Mouse (Mus musculus): Measurements from ENCODE around the gene Brat1.

Gene Brat1

DNA sequence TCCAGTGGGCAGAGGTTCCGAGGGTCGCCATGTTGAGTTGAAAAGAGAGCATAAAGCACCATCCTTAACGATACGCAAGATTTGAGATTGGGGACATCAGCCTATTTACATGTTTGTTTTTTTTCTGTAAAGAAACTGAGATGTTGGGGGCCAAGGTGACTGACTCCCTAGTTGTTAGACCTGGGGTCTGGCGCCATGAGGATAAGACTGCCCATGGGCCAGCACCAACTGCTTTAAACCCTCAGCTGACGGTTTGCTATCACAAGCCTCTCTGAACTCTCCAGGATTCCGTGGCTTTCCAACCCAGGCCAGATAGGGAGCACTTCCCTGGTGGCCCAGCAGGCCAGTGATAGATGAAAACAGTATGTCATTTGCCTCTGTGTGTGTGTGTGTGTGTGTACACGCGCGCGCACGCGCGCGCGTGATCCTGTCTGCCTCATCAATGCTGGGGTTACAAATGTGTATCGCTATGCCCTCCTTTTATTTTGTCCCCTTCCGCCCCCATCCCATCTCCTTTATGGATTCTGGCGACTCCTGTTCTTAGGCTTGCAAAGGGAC, 2.1 kb upstream of the Brat1 start:
- DNase-seq, result peak; percentile 62

DNA sequence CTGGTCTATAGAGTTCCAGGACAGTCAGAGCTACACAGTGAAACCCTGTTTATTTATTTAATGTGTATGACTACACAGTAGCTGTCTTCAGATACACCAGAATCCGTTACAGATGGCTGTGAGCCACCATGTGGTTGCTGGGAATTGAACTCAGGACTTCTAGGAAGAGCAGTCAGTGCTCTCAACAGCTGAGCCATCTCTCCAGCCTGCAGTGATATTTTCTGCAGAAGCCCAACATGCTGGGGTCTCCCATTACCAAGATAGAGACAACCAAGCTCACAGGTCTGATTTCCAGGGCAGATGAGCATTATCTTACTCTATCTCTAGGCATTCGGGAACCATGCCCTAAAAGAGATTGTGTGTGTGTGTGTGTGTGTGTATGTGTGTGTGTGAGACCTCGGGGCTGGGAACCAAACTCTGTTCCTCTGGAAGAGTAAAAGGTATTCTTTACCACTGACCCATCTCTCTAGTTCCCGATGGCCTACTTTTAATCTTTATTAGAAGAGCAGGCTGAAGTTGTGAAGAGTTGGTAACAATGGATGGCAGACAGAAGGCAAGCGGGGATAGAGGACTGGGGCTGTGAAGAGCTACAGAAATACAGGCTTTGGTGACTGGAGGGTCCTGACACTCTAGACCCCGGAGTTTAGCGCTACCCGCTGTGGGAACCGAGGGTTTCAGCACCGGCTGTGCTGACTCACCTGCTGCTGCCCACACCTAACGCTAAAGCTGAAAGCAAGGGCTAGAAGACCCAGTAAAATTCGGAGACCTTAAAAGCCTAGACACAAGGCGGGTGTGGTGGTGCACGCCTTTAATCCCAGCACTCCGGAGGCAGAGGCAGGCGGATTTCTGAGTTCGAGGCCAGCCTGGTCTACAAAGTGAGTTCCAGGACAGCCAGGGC, 1.1 kb upstream of the Brat1 start:
- DNase-seq, result peak; percentile 55

DNA sequence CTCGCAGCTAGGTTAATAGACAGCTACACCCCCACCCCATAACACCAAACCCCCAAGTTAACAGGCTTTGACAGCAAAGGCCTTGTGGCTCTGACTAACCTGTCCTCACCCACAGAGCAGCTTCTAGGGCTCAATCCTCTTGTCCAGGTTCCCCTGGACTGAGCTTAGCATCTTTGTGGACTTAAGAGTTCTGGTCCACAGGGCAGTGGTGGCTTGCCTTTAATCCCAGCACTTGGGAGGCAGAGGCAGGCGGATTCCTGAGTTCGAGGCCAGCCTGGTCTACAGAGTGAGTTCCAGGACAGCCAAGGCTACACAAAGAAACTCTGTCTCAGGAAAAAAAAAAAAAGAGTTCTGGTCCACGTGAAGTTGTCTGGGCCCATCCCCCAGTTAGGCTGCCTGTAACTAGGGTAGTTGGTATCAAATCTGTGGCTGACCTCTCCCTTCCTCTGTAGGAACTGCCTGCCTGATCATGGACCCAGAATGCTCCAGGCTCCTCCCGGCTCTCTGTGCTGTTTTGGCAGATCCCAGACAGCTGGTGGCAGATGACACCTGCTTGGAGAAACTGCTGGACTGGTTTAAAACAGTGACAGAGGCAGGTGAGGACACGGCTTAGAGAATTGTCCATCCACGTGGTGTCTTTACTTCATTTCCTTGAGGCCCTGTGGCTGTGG, 825 bp downstream of the Brat1 start:
- no peak for DNase-seq

DNA sequence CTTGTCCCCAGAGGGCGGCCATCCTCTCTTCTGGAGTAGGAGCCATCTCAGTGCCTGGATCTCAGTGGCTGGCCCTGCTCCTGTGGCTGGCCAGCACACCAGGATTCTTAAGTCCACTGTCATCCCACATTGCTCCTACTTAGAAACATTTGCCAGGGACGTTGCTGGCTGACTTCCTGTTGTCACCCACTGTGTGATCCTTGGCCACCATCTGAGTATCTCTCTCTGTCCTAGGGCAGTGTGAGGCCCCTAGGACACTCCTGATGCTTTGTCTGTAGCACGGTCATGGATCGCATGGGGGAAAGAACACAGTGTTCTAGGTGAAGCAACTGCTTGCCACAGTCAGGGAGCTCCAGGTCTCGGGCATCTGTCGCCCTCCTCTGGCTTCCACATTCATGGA, 5.5 kb downstream of the Brat1 start:
- no peak for DNase-seq

DNA sequence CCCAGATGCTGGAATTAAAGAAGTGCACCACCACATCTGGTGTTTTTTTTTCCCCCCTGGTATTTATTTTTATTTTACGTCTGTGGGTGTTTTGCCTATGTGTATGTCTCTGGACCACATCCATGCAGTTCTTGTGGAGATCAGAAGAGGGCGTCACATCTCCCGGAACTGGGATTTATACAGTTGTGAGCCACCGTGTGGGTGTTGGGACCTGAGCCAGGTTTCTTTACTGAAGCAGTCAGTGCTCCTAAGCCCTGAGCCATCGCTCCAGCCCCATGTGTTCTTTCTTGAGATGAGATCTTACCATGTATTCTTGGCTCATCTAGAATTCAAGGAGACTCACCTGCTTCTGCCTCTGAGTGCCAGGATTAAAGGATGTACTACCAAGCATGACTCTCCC, 6.2 kb downstream of the Brat1 start:
- DNase-seq, result no peak

DNA sequence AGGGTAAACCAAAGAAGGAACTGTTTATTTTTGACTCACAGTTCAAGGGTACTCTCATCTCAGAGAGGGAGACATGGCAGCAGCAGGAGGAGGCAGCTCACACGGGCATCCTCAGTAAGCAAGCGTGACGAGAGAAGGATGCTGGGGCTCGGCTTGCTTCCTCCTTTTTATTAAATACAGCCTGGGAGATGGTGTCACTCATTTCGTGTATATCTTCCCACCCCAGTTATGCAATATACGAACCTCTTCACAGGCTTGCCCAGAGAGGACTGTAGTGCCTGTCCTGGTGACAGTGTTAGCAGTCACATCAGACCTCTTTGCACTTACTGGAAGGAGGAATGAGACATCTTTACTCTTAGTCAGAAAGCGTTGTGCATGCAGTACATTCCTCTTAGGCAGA, 16.0 kb downstream of the Brat1 start:
- DNase-seq, result no peak

DNA sequence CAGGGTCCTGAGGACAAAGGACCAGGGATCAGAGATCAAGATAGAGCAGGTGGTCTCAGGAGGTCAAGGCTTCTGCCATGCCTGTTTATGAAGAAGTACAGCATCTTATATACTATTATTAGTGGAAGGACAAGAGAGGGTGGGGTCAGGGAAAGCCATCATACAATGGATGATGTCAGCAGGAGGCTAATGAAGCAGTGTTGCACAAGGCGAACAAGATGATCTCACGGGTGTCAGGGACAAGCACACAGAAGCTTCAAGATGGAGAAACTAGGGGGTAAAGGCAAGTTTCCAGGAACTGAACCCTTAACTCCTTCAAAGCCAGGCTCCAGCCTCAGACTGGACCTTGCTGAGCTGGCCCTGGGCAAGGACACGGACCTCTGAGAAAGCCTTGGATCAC, 17.3 kb downstream of the Brat1 start:
- no peak for DNase-seq

DNA sequence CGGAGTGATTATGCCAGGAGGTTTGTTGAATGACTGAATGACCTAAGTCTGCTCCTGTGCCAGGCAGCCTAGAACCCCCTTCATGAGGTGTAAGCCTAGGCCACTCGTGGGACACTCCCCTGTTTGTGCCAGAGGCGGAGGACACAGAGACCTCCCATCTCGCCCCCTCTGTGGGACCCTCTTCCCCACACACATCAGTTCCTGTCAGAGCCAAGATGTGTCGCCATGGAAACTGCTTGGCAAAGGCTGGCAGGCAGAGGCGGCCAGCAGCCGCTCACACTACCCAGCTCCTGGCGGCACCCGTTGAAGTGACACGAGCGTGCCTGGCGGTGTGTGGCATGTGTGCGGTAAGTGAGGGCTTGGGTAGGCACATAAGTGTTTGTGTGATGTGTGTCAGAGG, 19.0 kb downstream of the Brat1 start, which contains the start of gene Amz1:
Gene Amz1, plus strand, starts transcription at position 306 of the 400 bp plus-strand sequence.
- no peak for DNase-seq

DNA sequence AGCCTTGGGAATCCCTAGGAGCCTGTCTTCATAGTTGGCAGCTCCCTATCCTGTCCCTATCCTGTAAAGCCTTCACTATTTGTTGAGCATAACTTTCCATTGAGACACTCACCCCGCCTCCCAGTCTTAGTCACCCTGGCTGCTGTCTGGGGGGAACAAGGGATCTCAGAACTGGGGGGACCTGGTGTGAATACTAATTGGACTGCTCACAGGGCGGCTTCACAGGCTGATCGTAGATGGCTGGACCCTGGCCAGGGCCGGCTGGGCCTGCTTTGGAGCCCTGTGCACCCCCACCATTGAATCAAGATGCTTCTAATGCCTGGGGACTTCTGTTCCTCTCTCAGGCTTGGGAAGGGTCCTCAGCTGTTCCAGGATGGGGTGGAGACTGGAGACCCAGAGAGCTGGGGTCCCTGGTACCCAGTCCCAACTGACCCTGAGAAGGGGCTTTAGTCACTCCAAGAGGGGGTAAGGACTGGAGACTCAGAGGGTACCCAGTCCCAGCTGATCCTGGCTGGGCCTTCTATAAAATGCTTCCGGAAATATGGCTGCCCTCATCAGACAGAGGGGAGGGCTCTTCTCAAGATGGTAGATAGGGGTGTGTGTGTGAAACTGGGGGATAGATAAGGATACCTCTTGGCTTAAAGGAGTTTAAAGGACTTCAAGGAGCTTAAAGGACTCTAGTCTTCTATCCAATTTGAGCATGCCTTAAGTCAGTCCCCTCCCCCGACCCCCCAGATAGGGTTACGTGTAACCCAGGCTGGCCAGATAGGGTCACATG, 21.4 kb downstream of the Brat1 start:
- no peak for DNase-seq

DNA sequence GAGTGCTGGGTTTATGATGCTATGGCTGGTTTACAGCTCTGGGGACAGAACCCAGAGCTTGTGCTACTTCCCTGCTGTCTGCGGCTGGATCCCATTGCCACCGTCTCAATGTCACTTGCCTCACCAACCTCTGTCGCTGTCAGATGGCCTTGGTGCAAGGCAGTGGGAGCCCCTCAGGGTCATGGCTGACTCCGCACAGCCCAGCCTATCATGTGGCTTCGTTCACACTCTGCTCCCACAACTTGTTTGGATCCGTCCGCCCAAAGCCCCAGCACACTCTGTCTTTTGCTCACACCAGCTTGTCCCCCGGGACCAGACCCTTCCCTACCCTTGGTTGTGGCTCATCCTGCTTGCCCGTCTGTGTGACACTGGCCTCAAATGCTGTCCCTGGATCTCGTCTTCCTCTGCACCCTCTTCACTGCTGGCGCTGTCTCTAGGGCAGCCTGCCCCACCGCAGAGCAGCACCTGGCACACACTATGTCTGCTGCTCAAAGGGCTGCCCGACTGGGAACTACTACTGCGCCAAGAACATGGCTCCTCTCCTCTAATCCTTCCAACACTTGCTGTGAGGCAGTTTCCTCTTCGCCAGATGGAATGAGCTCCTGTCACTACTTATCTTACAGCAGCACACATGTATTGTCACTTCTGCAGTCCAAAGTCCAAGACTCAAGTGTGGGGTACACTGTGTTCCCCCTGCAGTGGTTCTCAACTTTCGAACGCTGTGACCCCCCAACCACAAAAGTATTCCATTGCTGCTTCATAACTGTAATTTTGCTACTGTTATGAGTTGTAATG, 22.3 kb downstream of the Brat1 start:
- DNase-seq, result no peak

DNA sequence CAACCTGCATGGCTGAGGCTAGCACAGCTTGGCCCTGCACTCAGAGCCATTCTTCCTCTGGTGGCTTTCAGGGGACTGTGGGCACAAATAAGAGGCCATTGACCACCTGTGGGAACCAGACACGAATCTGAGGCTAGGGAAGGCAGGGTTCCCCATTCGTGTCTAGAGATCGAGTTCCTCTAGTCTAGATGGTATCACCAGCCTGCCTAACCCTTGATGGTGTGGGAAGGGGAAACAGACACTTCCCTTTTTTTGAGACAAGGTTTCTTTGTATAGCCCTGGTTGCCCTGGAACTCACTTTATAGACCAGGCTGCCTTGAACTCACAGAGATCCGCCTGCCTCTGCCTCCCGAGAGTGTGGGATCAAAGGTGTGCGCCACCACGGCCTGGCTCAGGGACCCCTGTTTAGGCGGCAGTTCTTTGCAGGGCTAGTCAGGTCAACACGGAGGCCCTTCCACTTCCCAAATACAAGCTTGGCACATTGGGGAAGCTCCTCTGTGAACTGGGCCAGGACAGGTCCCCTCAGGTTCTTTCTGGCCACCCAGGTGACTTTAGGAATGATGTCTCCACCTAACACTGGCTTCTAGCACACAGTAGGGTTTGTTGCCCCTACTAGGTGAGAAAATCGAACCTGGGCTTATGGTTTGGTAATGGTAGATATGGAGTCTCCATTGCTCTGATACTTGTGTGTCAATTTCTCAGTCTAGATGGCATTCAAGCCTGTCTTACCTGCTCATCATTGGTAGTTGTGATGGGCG, 26.4 kb downstream of the Brat1 start:
- no peak for DNase-seq

DNA sequence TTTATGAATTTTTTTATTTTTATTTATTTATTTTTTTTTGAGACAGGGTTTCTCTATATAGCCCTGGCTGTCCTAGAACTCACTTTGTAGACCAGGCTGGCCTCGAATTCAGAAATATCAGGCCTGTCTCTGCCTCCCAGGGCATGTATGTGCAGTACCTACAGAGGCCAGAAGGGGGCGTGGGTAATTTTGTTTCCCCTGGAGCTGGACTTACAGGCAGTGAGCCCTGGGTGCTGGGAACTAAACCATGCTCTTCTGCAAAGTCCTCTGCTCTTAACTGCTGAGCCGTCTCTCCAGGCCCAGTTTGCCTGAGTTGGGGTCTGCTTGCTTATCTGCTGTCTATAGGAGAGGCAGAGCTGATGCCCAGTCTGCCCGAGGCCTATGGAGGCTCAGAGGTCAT, 27.4 kb downstream of the Brat1 start:
- no peak for DNase-seq

DNA sequence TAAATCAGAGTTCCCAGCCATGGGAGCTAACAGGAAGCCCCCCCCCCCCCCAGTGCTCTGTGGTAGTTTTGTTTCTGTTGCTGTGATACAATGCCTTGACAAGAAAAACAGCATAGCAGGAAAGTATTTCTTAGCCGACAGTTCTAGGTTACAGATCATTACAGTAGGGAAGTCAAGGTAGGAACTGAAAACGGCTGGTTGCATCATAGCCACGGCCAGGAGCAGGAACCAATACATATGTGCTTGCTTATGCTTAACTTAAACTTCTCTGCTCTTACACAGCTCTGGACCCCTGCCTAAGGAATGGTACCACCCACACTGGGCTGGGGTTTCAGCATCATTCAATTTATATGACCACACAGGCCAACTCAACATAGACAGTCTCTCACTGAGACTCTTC, 28.5 kb downstream of the Brat1 start:
- DNase-seq, result no peak

DNA sequence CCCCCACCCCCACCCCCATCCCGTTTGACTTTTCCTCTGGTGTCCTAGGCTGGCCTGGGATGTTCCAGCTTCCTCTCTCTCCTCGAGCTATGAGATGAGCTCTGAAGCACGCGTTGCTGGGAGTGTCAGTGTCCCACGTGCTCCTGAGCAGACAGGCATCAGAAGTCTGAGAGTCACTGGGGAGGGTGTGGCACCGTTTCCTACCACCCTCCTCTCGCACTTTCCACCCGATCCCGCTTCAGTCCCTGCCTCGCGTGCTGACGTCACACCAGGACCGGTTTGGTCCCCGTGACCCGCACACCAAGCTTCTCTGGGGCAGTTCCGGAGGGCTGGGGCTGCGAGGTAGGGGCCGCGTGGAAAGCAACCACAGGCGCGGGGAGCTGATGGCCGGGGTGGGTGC, 30.5 kb downstream of the Brat1 start:
- DNase-seq, result no peak

DNA sequence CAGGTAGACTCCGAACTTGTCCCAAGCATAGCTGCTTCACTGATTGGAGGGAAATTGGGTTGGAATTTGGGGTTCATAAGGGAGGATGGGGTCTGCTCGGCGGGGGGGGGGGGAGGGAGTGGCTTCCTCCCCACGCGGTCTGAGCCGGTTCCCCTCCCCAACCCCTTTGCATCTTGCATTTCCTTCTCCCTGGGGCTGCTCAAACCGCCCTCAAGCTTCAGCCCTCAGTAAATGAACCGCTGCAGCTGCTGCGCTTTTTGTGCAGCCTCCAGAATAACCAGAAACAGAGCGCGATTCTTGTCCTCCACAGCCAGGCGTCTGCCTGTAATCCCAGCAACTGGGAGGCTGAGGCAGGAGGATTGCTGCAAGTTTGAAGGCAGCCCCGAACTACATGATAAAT, 31.4 kb downstream of the Brat1 start:
- no peak for DNase-seq

DNA sequence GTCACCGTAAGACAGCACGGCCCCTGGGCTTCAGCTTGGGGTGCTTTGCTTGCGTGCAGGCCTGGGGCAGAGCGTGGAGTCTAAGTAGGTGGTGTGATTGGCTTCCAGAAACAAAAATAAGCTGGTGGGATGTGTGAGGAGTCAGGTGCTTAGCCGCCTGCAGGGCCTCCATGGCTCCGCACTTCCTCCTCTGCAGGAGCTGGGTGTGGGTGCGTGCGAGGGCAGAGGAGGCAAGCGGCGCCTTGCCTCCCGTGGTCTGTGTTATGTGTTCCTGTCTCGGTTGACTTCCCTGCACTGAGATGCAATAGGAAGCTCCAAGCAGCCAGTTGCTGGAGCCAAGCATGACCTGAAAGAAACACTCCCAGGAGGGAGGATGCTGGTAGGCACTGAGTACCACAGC, 35.0 kb downstream of the Brat1 start:
- no peak for DNase-seq

DNA sequence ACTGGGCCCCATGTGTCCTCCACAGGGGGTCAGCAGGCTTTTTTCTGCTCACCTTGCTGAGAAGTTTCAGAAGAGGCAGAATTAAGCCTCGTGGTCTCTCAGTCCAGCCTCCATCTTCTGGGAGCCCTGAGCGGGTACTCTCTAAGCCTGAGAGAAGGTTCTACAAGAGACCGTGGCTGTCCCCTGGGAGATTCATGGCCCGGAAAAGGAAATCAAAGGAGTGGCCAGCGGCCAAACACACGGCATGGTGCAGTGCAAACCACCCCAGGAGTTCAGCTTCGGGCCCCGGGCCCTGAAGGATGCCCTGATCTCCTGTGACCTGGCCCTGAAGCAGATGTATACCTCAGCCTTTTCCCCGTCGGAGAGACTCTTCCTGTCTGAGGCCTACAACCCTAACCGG, 36.2 kb downstream of the Brat1 start:
- DNase-seq, result no peak

DNA sequence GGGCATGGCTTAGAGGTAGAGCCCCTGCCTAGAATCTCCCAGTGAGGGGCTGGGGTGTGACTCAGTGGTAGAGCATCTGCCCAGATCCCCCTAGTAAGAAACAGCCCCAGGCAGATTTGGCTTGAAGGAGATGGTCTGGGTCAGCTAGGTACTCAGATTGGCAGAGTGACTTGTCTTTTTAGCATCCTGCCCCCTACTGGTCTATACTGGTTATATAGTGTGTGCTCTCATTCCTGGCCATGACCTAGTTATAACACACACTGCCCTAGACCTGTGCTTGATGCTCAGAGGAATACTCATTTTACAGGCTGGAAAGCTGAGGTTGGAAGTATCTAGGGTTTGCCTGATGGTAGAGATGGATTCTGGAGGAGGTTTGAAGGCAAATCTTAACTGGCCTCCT, 37.1 kb downstream of the Brat1 start:
- peak; percentile 36 for DNase-seq

DNA sequence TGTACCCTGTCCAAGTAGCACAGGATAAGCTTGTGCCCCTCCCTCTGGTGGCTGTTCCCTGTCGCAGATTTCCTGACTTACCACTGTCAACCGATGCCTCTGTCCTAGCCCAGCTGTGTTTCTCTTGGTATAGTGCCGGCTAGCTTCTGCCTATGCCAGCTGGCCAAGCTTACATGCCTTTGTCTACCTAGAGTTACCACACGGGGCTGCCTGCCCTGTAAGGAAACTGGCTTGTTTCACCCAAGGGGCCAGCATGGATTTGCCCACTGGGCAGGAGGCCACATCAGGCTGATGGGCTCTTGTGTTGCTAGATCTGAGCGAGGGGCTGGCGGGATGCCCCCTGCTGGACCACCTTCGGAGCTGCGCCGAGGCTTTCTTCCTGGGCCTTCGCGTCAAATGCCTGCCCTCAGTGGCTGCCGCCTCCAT, 38.9 kb downstream of the Brat1 start:
- no peak for DNase-seq

DNA sequence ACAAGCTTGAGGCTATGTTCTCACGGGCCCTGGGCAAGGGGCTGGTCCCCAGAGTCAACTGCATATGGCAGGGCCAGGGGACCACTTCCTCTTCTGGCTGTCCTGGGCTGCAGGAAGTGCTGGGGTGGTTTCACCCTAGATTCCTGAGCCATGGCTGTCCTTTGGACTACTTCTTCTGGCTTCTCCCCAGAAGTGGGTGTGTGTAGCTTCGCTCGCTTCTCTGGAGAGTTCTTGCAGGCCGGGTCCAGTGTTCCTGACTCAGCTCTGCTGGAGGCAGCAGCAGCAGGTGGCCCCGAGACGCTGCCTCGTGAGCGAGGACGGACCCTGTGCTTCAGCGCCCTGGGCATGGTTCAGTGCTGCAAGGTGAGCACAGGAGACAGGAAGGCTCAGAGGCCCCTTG, 43.6 kb downstream of the Brat1 start:
- DNase-seq, result no peak

DNA sequence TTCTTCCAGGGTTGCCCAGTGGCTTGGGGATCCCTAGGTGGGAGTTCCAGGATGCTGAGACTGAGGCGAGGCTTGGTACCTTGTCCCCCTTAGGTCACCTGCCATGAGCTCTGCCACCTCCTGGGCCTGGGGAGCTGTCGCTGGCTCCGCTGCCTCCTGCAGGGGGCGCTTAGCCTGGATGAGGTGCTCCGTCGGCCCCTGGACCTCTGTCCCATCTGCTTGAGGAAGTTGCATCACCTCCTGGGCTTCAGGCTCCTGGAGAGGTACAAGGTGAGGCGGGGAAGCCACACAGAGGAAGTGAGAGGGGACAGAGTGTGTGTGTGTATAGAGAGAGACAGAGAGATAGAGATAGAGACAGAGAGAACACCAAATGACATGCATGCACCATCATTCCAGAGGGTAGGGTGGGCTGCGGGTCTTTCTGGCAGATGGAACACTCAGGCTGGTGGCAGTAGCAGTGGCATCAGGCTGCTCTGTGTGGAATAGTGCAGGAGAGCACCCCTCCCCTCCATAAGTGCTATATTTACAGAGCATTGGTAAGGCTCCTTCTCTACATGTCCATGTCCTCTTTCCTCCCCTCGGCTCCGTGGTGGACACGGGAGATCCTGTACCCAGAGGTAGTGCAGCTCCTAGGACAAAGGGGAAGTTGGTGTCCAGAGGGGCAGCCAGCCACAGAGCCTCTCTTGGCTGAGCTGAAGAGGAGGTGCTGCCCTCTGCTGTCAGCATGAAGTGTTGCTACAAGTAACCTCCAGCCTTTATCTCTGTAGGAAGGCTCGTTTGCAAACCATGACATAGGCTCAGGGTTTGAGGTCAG, 44.5 kb downstream of the Brat1 start:
- peak; percentile 78 for DNase-seq
